Mouse (Mus musculus) kidney, postnatal 10 days (tissue): ENCODE results near the gene Dpf3.

ENCODE experiments used
- DNase-seq: peaks from one replicate; pipeline ENCODE4 v3.0.0; 2021; ENCODE audit warnings: mixed read lengths

Gene Dpf3

GRCm38 (mm10) chr12:83286496-83287492, 200.7 kb downstream of the Dpf3 start:
- no peak for DNase-seq

- no peak for DNase-seq
These were observed 203.8 kb downstream of the Dpf3 start for GRCm38 (mm10) chr12:83283591-83284320.

GRCm38 (mm10) chr12:83277537-83278441, 209.7 kb downstream of the Dpf3 start:
- peak; percentile 59 for DNase-seq

- no peak for DNase-seq
These were observed 216.3 kb downstream of the Dpf3 start for GRCm38 (mm10) chr12:83271215-83271614.

GRCm38 (mm10) chr12:83268504-83268922, 219.0 kb downstream of the Dpf3 start:
- DNase-seq, result peak; percentile 82

- DNase-seq, result no peak
These were observed 227.0 kb downstream of the Dpf3 start for GRCm38 (mm10) chr12:83260540-83260939.

- DNase-seq, result no peak
These were observed 233.1 kb downstream of the Dpf3 start for GRCm38 (mm10) chr12:83254399-83254798.

- no peak for DNase-seq
These were observed 238.4 kb downstream of the Dpf3 start for GRCm38 (mm10) chr12:83249066-83249465.

- DNase-seq, result no peak
These were observed 238.9 kb downstream of the Dpf3 start for GRCm38 (mm10) chr12:83248636-83249035.

- DNase-seq, result no peak
These were observed 239.8 kb downstream of the Dpf3 start for GRCm38 (mm10) chr12:83247669-83248068.

GRCm38 (mm10) chr12:83241022-83241421, 246.5 kb downstream of the Dpf3 start:
- DNase-seq, result no peak

GRCm38 (mm10) chr12:83240571-83240970, 246.9 kb downstream of the Dpf3 start:
- no peak for DNase-seq

- DNase-seq, result no peak
These were observed 251.7 kb downstream of the Dpf3 start for GRCm38 (mm10) chr12:83235781-83236180.

- DNase-seq, result peak; percentile 19
These were observed 252.5 kb downstream of the Dpf3 start for GRCm38 (mm10) chr12:83234981-83235380.

GRCm38 (mm10) chr12:83233651-83234050, 253.9 kb downstream of the Dpf3 start:
- DNase-seq, result no peak

GRCm38 (mm10) chr12:83232916-83233315, 254.6 kb downstream of the Dpf3 start:
- no peak for DNase-seq

GRCm38 (mm10) chr12:83231258-83231657, 256.3 kb downstream of the Dpf3 start:
- DNase-seq, result no peak

GRCm38 (mm10) chr12:83229683-83230082, 257.8 kb downstream of the Dpf3 start:
- peak; percentile 22 for DNase-seq

GRCm38 (mm10) chr12:83227014-83227413, 260.5 kb downstream of the Dpf3 start:
- peak; percentile 53 for DNase-seq

GRCm38 (mm10) chr12:83220964-83221363, 266.6 kb downstream of the Dpf3 start:
- DNase-seq, result no peak

GRCm38 (mm10) chr12:83213879-83214341, 273.6 kb downstream of the Dpf3 start:
- peak; percentile 48 for DNase-seq

- DNase-seq, result no peak
These were observed 275.5 kb downstream of the Dpf3 start for GRCm38 (mm10) chr12:83211976-83212375.
